Mouse (Mus musculus): ENCODE measurements around the gene Plau.

DNA sequence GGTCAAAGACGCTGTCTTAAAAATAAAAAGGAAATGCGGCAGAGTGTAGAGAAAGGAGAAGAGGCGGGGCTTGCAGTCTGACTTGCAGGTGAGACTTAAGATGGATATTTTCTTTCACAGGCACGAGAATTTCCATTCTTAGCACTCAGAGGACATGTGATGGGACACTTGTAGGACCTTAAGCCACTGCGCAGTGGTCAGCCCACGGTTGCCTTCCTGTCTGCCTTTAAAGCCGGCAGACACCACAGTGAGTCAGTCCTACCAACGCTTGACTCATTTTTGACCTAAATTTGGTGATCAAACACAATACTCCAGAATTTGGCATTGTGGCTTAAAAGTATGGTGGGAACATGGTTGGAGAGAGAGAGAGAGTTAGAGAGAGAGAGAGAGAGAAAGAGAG lies 25.2 kb upstream of the Plau start:
- TF ChIP-seq MAFK (IDR thresholded peaks at IDR 0.05; ENCODE audit: insufficient read depth, low read depth, low read length), result no peak
- no peak for TF ChIP-seq CHD2 (IDR thresholded peaks at IDR 0.05; ENCODE audit: low read depth, low read length)
- TF ChIP-seq ZNF384 (IDR thresholded peaks at IDR 0.05; ENCODE audit: low read depth, low read length), result no peak
